Mouse (Mus musculus): Measurements from ENCODE around the gene Lrfn3.

Lrfn3 gene

GRCm38 (mm10) chr7:30346635-30347379 is 15.8 kb downstream of the Lrfn3 start:
- peak in 1 of 2 experiments; percentile 33 for DNase-seq (ENCODE audit: low spot score in 2 of 2)

- DNase-seq (ENCODE audit: low spot score in 2 of 2) = no peak
These were observed 23.0 kb downstream of the Lrfn3 start for GRCm38 (mm10) chr7:30339432-30340109.

GRCm38 (mm10) chr7:30336384-30336783 is 26.2 kb downstream of the Lrfn3 start:
- DNase-seq (ENCODE audit: low spot score in 2 of 2) = peak; percentile 94 to 95

- DNase-seq (ENCODE audit: low spot score in 2 of 2) = no peak
These were observed 26.9 kb downstream of the Lrfn3 start for GRCm38 (mm10) chr7:30335688-30336087.

GRCm38 (mm10) chr7:30334563-30334962 is 28.0 kb downstream of the Lrfn3 start:
- no peak for DNase-seq (ENCODE audit: low spot score in 2 of 2)

- DNase-seq (ENCODE audit: low spot score in 2 of 2) = peak; percentile 93 to 94
These were observed 29.1 kb downstream of the Lrfn3 start for GRCm38 (mm10) chr7:30333436-30333835.

- DNase-seq (ENCODE audit: low spot score in 2 of 2) = no peak
These were observed 29.8 kb downstream of the Lrfn3 start for GRCm38 (mm10) chr7:30332622-30333259.

GRCm38 (mm10) chr7:30331887-30332286 is 30.7 kb downstream of the Lrfn3 start:
- peak; percentile 94 to 97 for DNase-seq (ENCODE audit: low spot score in 2 of 2)

- no peak for DNase-seq (ENCODE audit: low spot score in 2 of 2)
These were observed 34.2 kb downstream of the Lrfn3 start for GRCm38 (mm10) chr7:30328379-30328778.

- DNase-seq (ENCODE audit: low spot score in 2 of 2) = peak in 1 of 2 experiments; percentile 43
These were observed 35.4 kb downstream of the Lrfn3 start for GRCm38 (mm10) chr7:30327140-30327539.

GRCm38 (mm10) chr7:30326427-30326826 is 36.1 kb downstream of the Lrfn3 start:
- no peak for DNase-seq (ENCODE audit: low spot score in 2 of 2)

GRCm38 (mm10) chr7:30325364-30325763 is 37.2 kb downstream of the Lrfn3 start:
- no peak for DNase-seq (ENCODE audit: low spot score in 2 of 2)

GRCm38 (mm10) chr7:30324300-30324944 is 38.1 kb downstream of the Lrfn3 start:
- DNase-seq (ENCODE audit: low spot score in 2 of 2) = no peak

- DNase-seq (ENCODE audit: low spot score in 2 of 2) = no peak
These were observed 38.8 kb downstream of the Lrfn3 start, which contains the start of gene Sdhaf1 for GRCm38 (mm10) chr7:30323795-30324194. Gene Sdhaf1, minus strand, starts transcription at chr7:30323895.

GRCm38 (mm10) chr7:30322865-30323264 is 39.7 kb downstream of the Lrfn3 start:
- no peak for DNase-seq (ENCODE audit: low spot score in 2 of 2)

GRCm38 (mm10) chr7:30322285-30322667 is 40.3 kb downstream of the Lrfn3 start:
- DNase-seq (ENCODE audit: low spot score in 2 of 2) = peak; percentile 99

GRCm38 (mm10) chr7:30321539-30322284 is 40.9 kb downstream of the Lrfn3 start, which contains the start of gene E130208F15Rik:
Gene E130208F15Rik, plus strand, starts transcription at chr7:30321740.
- peak; percentile 78 to 83 for DNase-seq (ENCODE audit: low spot score in 2 of 2)

GRCm38 (mm10) chr7:30320946-30321345 is 41.6 kb downstream of the Lrfn3 start:
- no peak for DNase-seq (ENCODE audit: low spot score in 2 of 2)

- no peak for DNase-seq (ENCODE audit: low spot score in 2 of 2)
These were observed 44.4 kb downstream of the Lrfn3 start for GRCm38 (mm10) chr7:30318142-30318541.

GRCm38 (mm10) chr7:30315559-30316529 is 46.7 kb downstream of the Lrfn3 start:
- DNase-seq (ENCODE audit: low spot score in 2 of 2) = no peak

All from right cerebral cortex, postnatal 10 days (tissue).